Mouse (Mus musculus) E14TG2a.4 (cell line): ENCODE results near the gene Smyd3.

Experiments used
- CTCF ChIP-seq: conservative IDR thresholded peaks from 2 replicates; pipeline ENCODE4 v1.5.1; 2014; ENCODE audit warnings: low read length
- NANOG ChIP-seq: IDR thresholded peaks from 2 replicates; pipeline ENCODE4 v1.6.1; 2014; ENCODE audit warnings: borderline replicate concordance, low read length, mixed read lengths
- POU5F1 ChIP-seq: IDR thresholded peaks from 2 replicates; pipeline ENCODE4 v1.6.1; 2014; ENCODE audit warnings: low read length, borderline replicate concordance

- no peak for TF ChIP-seq CTCF
- TF ChIP-seq NANOG = no peak
- no peak for TF ChIP-seq POU5F1
Measured at GRCm38 (mm10) chr1:178933953-178934637, 583.7 kb downstream of the Smyd3 start.
